Mouse (Mus musculus): Measurements from ENCODE around the gene 1600014C10Rik.

1600014C10Rik gene

GRCm38 (mm10) chr7:38217417-38218171 is 34.6 kb downstream of the 1600014C10Rik start:
- peak; percentile 99 for DNase-seq

DNA sequence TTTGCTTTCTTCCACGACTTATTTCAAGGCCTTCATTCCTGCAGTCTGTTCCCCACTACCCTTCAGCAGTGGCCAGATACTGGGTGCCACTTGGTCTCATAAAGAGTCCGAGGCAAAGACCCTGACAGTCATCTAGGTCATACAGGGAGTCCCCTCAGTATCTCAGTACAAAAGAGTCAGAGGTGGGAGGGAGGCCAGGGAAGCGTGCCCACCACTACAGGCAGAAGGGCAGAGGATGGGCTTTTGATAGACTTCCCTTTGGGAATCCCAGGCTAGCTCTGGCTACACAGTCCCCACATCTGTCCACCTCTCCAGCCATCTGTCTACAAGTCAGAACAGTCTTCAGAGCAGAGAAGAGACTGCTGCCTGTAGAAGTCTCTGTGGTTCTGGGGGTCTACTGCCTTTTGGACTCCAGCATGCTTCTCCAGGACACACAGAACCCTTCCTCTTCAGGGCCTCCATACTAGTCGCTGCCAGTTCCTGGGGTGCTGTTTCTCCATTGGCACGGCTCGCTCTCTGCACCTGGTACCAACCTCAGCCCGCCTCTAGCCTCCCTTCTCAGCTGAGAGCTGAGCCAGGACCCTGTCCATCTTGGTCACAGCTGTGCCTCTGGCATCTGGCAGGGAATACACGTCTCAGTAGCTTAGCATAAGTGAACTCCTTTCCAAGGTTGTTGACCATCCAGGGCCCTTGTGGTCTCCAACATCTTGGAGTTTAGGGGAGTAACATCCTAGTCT is 35.8 kb downstream of the 1600014C10Rik start:
- peak; percentile 91 for DNase-seq

DNA sequence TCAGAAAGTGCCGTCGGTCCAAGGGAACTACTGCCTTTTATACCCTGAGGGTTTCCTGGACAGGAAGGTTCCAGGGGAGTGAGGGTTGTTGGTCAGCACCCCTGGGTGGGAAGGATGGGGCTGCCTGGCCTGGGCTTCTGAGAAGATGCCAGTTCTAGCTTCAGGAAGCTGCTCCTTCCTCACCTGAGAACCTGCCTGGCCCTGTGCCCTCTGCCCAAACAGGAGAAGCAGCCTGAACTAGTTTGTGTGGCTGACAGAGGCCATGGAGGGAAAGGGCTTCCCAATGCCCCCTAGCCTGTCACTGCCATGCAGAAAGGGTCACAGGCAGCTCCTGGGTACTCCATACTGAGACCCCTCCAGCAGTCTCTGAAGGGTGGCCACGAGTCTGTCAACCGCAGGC is 36.5 kb downstream of the 1600014C10Rik start:
- DNase-seq: no peak

DNA sequence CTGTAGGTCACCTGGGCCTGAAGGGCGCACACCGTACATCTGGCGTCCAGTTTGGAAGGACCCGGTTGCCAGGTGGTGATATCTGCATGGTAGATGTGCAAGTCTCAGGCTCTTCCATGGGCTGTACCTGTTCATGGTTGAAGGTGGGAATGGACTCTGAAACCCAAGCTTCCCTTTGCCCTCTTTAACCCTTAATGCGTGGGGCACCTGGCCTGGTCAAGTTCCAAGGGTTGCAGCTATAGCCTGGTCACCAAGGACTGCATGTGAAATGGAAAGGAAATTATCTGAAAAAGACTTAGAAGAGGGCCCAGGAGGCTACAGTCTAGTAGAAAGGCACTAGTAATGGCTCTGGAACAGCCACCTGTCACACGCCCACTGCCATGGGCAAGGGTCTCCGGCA is 37.8 kb downstream of the 1600014C10Rik start:
- no peak for DNase-seq

GRCm38 (mm10) chr7:38224577-38225369 is 41.8 kb downstream of the 1600014C10Rik start:
- DNase-seq: peak; percentile 98

DNA sequence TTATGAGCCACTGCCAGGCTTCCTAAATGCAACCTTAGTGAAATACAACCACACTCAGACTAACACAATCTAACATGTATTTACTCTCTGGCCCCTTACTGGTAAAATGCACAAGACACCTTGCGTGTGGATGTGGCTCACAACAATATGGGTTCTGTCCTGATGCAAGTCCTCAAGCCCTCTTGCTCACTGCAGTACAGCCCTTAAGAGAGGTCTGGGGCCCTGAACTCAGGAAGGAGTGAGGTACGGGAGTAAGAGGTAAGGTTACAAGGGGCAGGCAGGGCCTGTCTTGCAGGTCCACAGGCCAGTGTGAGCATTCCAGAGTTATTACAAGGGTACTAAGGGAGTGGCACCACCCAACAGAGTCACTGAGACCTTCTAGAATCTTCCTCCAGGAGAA is 43.2 kb downstream of the 1600014C10Rik start:
- no peak for DNase-seq

DNA sequence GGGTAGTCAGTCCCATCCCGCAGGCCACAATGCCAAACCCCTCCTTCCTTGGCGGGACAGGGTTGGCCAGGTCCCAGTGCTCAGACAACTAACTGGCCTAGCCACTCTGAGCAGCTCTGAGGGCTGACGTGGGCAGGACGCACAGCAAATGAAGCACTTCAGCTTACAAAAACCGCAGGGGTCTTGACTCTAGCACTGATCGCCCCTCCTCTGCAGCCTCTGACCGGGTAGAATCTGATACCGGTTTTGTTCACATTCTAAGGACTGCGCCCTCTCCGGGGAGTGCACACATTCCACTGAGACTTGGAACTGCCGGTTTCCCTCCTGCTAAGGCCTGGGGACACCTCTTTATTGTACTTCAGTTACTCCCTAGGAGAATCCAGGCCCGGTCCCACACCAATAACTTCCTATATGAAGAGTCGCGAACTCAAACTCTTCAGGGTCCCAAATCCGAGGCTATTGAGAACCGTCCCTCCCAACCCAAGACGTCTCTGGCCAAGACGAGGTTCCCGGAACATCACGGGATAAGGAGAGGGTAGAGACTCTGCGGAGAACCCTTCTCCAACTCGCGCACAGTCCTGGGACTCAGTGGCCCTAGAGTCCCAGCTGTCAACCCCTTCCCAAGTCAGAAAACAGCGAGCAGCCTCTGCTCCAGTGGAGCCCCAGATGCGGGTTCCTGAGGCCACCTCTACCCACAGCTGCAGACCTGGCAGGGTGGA is 44.3 kb downstream of the 1600014C10Rik start:
- DNase-seq: peak; percentile 99

DNA sequence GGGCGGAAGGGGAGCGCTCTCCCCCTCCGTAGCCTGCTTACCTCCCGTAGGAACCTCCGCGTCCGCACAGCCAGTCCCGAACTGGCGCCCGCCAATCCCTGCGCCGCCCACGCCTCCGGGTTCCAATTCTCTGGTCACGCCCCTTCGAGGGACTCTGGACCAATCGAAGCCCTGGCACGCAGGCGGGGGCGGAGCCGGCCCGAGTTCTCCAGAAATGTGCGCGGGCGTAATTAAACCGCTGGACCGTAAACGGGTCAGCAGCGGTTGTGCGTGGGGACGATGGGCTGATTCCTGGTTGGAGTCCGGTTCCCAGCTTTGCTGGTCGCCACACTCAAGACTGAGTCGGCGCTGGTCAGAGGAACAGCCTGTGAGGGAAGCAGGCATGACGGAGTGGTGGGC is 44.9 kb downstream of the 1600014C10Rik start, which contains the start of gene Plekhf1:
Gene Plekhf1 (minus strand): TSS at position 117 of the 399 bp plus-strand sequence.
- peak; percentile 100 for DNase-seq

DNA sequence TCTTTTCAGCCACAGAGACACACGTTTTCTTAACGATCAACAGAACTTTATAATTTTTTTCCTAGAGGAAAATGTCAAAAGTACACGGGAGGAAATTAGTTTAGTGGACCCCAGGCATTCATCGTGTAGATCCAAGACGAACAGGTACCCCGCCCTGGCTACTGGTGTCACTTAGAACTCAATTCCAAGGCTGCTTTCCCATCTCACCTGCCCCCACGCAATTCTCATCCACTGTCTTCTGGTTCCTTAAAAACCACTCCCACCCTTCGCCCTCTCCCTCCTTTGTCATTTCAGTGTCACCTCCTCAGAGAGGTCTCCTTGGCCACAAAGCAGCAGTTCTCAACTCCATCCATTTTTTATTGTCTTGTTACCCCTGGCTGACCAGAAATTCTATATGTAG is 45.3 kb downstream of the 1600014C10Rik start:
- peak; percentile 89 for DNase-seq

DNA sequence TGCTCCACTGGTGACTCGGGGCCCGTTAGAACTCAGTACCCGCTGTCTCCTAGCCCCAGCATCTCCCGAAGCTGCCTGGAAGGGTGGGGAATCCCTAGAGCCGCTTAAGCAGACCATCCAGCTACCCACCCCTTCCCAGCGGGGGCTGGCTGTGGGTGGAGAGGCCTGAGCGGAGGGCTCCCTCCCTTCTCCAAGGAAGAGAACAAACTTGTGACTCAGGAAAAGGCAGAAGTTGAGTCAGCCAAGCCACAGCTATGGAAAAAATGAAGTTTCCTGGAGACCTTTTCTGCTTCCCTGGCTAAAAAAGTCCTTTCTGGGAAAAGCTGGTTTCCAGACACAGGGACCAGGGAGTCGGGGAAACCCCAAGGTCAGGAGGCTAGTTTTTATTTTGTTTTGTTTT is 47.3 kb downstream of the 1600014C10Rik start:
- peak; percentile 98 for DNase-seq

GRCm38 (mm10) chr7:38236400-38237105 is 53.5 kb downstream of the 1600014C10Rik start:
- no peak for DNase-seq

GRCm38 (mm10) chr7:38237140-38237539 is 54.1 kb downstream of the 1600014C10Rik start:
- DNase-seq: no peak

- no peak for DNase-seq
Measured at GRCm38 (mm10) chr7:38242417-38242816, 59.4 kb downstream of the 1600014C10Rik start.

All from heart, adult 11 months (tissue).